Mouse (Mus musculus): ENCODE results near the gene Vmn2r106. TPM values are rescaled to one million over a fixed set of nuclear protein-coding genes. Genes with fewer than 3 reads are reported as not detected.

Vmn2r106 gene
- total RNA-seq (2015; ENCODE audit: low replicate concordance) (not detected in 2 replicates), total RNA-seq (2017; ENCODE audit: low replicate concordance) (0.26 TPM in 1 of 2 replicates, not detected in the other)

DNA sequence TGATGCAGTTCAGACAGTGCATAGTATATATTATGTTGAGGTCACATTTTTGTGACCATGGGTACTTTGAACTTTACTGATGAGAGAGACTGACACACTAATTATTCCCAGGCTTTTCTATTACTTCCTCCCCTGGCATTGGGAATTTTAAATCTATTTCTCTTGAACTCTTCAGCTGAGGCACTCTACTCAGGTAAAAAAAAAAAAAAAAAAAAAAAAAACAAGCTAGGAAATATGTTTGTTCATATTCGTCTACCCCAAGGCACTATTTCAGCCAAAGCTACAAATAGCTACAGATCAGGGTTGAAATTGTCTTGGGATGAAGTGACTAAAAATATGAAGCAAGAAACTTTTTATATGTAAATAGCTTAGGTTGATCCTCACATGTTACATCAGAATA, at the start of gene Vmn2r106:
Gene Vmn2r106, minus strand, starts transcription at position 101 of the 400 bp plus-strand sequence.
- no peak for ATAC-seq (replicated peaks; ENCODE audit: low FRiP score, poor library complexity, severe bottlenecking)

DNA sequence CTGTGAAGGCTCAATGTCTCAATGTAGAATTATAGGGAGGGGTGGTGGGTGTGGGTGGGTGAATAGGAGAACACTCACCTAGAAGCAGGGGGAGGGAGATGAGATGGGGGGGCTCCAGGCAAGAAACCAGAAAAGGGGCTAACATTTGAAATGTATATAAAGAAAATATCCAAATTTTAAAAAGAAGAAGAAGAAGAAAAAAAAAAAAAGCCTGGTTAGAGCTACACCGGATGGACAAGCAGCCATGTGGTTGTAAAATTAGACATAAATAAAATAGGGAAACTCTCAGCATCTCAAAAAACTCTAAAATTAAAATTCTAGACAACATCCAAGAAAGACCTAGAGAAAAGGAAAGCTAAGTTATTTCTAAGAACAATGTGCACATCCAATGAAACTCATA, 20.4 kb upstream of the Vmn2r106 start:
- no peak for ATAC-seq (replicated peaks; ENCODE audit: low FRiP score, poor library complexity, severe bottlenecking)

DNA sequence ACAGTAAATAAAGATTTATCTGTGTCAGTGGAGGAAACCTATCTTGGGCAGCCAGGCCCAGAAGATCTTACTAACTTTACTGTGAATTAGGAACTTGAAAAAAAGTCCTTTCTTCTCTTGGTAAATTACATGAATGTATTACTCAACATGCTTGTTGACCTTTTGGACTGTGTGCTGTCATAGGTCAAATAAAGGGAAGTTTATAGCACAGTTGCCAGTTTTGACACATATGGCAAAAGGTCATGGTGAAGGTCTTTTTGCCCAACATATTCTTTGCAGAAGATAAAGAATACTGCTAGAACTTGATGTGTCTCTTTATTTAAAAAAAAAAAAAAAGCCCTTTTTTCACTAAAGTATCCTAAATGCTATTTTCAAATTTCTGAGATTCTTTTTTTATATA, 1.6 kb upstream of the Vmn2r106 start:
- ATAC-seq (replicated peaks; ENCODE audit: low FRiP score, poor library complexity, severe bottlenecking) = no peak

DNA sequence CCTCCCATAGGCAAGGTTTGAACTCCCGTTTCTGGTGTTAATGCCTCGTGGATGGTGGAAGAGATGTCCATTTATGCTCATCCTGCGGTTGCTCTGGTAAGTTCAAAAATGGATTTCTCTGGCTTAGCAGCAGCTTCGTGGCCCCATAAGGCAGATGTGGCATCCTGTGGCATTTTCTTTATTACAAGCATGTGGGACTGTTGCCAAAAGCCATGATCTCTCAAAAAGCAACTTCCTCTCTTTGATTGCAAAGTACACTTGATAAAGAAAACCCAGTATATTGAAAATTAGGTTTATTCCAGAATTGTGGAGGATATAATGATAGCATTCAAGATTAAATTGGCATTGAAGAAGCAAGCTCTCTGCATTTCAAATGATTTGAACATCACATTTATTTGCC, 29.8 kb downstream of the Vmn2r106 start:
- ATAC-seq (replicated peaks; ENCODE audit: low FRiP score, poor library complexity, severe bottlenecking) = no peak

DNA sequence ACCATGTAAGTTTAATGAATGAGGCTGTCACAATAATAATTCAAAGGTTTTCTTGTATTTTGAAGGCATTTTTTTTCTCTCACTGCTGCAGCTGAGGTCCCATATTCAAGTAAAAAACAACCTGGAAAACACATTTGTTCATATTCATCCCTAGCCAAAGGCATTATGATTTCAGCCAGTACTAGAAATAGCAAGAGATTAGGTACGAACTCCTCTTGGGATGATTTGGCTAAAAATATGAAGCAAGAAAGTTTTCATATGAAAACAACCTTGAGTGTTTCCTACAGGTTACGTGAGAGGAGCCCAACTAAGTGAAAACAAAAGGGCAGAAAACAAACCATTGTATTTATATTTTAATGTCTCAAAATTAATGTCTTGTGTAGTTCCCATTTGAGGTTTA, 50.4 kb downstream of the Vmn2r106 start, which contains the start of gene Vmn2r105:
Gene Vmn2r105, minus strand, starts transcription at position 101 of the 400 bp plus-strand sequence.
- no peak for ATAC-seq (replicated peaks; ENCODE audit: low FRiP score, poor library complexity, severe bottlenecking)

Other genes with a start within 250 kb of the Vmn2r106 start
- gene Vmn2r104, start 237.2 kb downstream of the Vmn2r106 start, total RNA-seq (2015; ENCODE audit: low replicate concordance) = not detected in 2 replicates
- 0.14 TPM in 1 of 2 replicates, not detected in the other for gene Vmn2r104, start 237.2 kb downstream of the Vmn2r106 start, total RNA-seq (2017; ENCODE audit: low replicate concordance)
- gene Fpr-rs7, start 171.3 kb downstream of the Vmn2r106 start, total RNA-seq (2015; ENCODE audit: low replicate concordance) = not detected in 2 replicates
- not detected in 2 replicates for gene Fpr-rs7, start 171.3 kb downstream of the Vmn2r106 start, total RNA-seq (2017; ENCODE audit: low replicate concordance)
- not detected in 2 replicates for gene Fpr-rs6, start 102.5 kb downstream of the Vmn2r106 start, total RNA-seq (2015; ENCODE audit: low replicate concordance)
- gene Fpr-rs6, start 102.5 kb downstream of the Vmn2r106 start, total RNA-seq (2017; ENCODE audit: low replicate concordance) = not detected in 2 replicates
- not detected in 2 replicates for gene Vmn2r105, start 50.5 kb downstream of the Vmn2r106 start, total RNA-seq (2015; ENCODE audit: low replicate concordance)
- under 0.01 TPM in 1 of 2 replicates, not detected in the other for gene Vmn2r105, start 50.5 kb downstream of the Vmn2r106 start, total RNA-seq (2017; ENCODE audit: low replicate concordance)
- not detected in 2 replicates for gene Vmn2r107, start 59.7 kb upstream of the Vmn2r106 start, total RNA-seq (2015; ENCODE audit: low replicate concordance)
- 0.14 TPM in 1 of 2 replicates, not detected in the other for gene Vmn2r107, start 59.7 kb upstream of the Vmn2r106 start, total RNA-seq (2017; ENCODE audit: low replicate concordance)
- not detected in 2 replicates for gene Vmn1r224, start 128.6 kb upstream of the Vmn2r106 start, total RNA-seq (2015; ENCODE audit: low replicate concordance)
- 0.14 TPM in 1 of 2 replicates, not detected in the other for gene Vmn1r224, start 128.6 kb upstream of the Vmn2r106 start, total RNA-seq (2017; ENCODE audit: low replicate concordance)
- not detected in 2 replicates for gene Vmn2r108, start 195.8 kb upstream of the Vmn2r106 start, total RNA-seq (2015; ENCODE audit: low replicate concordance)
- not detected in 2 replicates for gene Vmn2r108, start 195.8 kb upstream of the Vmn2r106 start, total RNA-seq (2017; ENCODE audit: low replicate concordance)
- gene Vmn1r225, start 212.6 kb upstream of the Vmn2r106 start, total RNA-seq (2015; ENCODE audit: low replicate concordance) = not detected in 2 replicates
- gene Vmn1r225, start 212.6 kb upstream of the Vmn2r106 start, total RNA-seq (2017; ENCODE audit: low replicate concordance) = not detected in 2 replicates